Mouse (Mus musculus) lung, embryonic 15.5 days (tissue): ENCODE data around the gene Fgf6. TPM values are rescaled to one million over a fixed set of nuclear protein-coding genes. Genes with fewer than 3 reads are reported as not detected.

ENCODE experiments used
- polyA plus RNA-seq: library from polyadenylated mRNA; unstranded; fragments of >200 nt; fragmentation: Nextera tagmentation; extraction: Ambion mirVana; gene quantifications from 2 replicates; pipeline ENCODE4 v1.2.1, GENCODE M21; 2015

Gene Fgf6
- polyA plus RNA-seq, 1 experiment from 2014 or later, result not detected

Other genes starting within 250 kb of the Fgf6 start
- 205 and 206 TPM in 2 replicates for gene Ndufa9, start 166.4 kb upstream of the Fgf6 start, polyA plus RNA-seq
- gene Akap3, start 162.5 kb upstream of the Fgf6 start, polyA plus RNA-seq, result not detected in 2 replicates
- gene Dyrk4, start 93.7 kb upstream of the Fgf6 start, polyA plus RNA-seq, result 0.26 TPM in 1 of 2 replicates, not detected in the other
- gene Rad51ap1, start 76.0 kb upstream of the Fgf6 start, polyA plus RNA-seq, result 65.8 and 68.8 TPM in 2 replicates
- gene D6Wsu163e, start 75.6 kb upstream of the Fgf6 start, polyA plus RNA-seq, result 18.3 and 18.5 TPM in 2 replicates
- 0.09 TPM in 1 of 2 replicates, not detected in the other for gene Fgf23, start 57.3 kb downstream of the Fgf6 start, polyA plus RNA-seq
- gene Tigar, start 94.0 kb downstream of the Fgf6 start, polyA plus RNA-seq, result 3.2 and 3.7 TPM in 2 replicates
- gene Ccnd2, start 136.6 kb downstream of the Fgf6 start, polyA plus RNA-seq, result 599 and 663 TPM in 2 replicates